Mouse (Mus musculus): ENCODE measurements around the gene Gm49510.

GRCm38 (mm10) chr15:78894726-78895125 lies 4.7 kb upstream of the Gm49510 start:
- no peak for TF ChIP-seq POLR2A (IDR thresholded peaks at IDR 0.05; ENCODE audit: insufficient read depth, low read length)
- no peak for TF ChIP-seq CTCF (IDR thresholded peaks at IDR 0.05; ENCODE audit: low read depth, low read length)

Measured in ES-Bruce4 (cell line).